Mouse (Mus musculus) embryonic facial prominence, embryonic 15.5 days (tissue): ENCODE results near the gene Thrap3. TPM values are rescaled to one million over a fixed set of nuclear protein-coding genes. Genes with fewer than 3 reads are reported as not detected.

ENCODE experiments used
- ATAC-seq: fragments of 200-750 bp; cut with Nextera tagmentation; 2 replicates; pipeline ENCODE4 v1.8.0; 2017; ENCODE audit warnings: low read depth, moderate TSS enrichment; ENCODE audit not compliant: insufficient number of reproducible peaks, low FRiP score, low TSS enrichment
- H3K27ac ChIP-seq: fragments of 300-500 bp; sonication (generic); replicated peaks from 2 replicates; pipeline ENCODE4 v1.5.1; 2015; ENCODE audit warnings: mild to moderate bottlenecking, inconsistent platforms
- H3K27me3 ChIP-seq: fragments of 300-500 bp; sonication (generic); 2 replicates; pipeline ENCODE4 v1.6.1; 2015; ENCODE audit warnings: inconsistent platforms
- H3K36me3 ChIP-seq: fragments of 300-500 bp; sonication (generic); 2 replicates; pipeline ENCODE4 v1.6.1; 2015; ENCODE audit warnings: mild to moderate bottlenecking, inconsistent platforms
- H3K4me1 ChIP-seq: fragments of 300-500 bp; sonication (generic); 2 replicates; pipeline ENCODE4 v1.6.1; 2015; ENCODE audit warnings: inconsistent platforms
- H3K4me2 ChIP-seq: fragments of 300-500 bp; sonication (generic); replicated peaks from 2 replicates; pipeline ENCODE4 v1.6.1; 2015; ENCODE audit warnings: mild to moderate bottlenecking, inconsistent platforms
- H3K4me3 ChIP-seq: fragments of 300-500 bp; sonication (generic); replicated peaks from 2 replicates; pipeline ENCODE4 v1.5.1; 2015; ENCODE audit warnings: mild to moderate bottlenecking, inconsistent platforms
- H3K9ac ChIP-seq: fragments of 300-500 bp; sonication (generic); 2 replicates; pipeline ENCODE4 v1.6.1; 2015; ENCODE audit warnings: inconsistent platforms
- H3K9me3 ChIP-seq: fragments of 300-500 bp; sonication (generic); replicated peaks from 2 replicates; pipeline ENCODE4 v1.6.1; 2016; ENCODE audit warnings: inconsistent platforms
- WGBS: fragments of 180-500 bp; shearing (Covaris S2); methylation state at CpG from one replicate; pipeline ENCODE4 v1.1.7; 2015; 5-methylcytosine and 5-hydroxymethylcytosine counted together
- polyA plus RNA-seq: library from polyadenylated mRNA; unstranded; fragments of >200 nt; fragmentation: Nextera tagmentation; extraction: Ambion mirVana; gene quantifications from 2 replicates; pipeline ENCODE4 v1.2.1, GENCODE M21; 2015

Gene Thrap3
- polyA plus RNA-seq, 1 experiment from 2014 or later = 208 TPM

- Histone ChIP-seq H3K4me3 (no peak overlapping the region), H3K9ac (no peak overlapping the region), H3K9me3 (no peaks in the 10 kb centered on the region), H3K36me3 (no peaks in the 10 kb centered on the region), H3K27me3 (no peaks in the 10 kb centered on the region), H3K4me2 (no peak overlapping the region), H3K27ac (no peak overlapping the region), H3K4me1 (no peaks in the 10 kb centered on the region)
- no peak for ATAC-seq
- 84% methylated on average over 6 of the region's 6 CpGs for WGBS
Measured at GRCm38 (mm10) chr4:126217771-126218170, 15.2 kb upstream of the Thrap3 start.

GRCm38 (mm10) chr4:126207081-126207480 is 4.5 kb upstream of the Thrap3 start:
- Histone ChIP-seq H3K27ac (no peak overlapping the region), H3K27me3 (no peaks in the 10 kb centered on the region), H3K4me1 (peaks cover 11% of the 10 kb centered on the region; the same call in 1 of the 2 replicates), H3K9ac (no peak overlapping the region), H3K36me3 (no peaks in the 10 kb centered on the region), H3K4me3 (no peak overlapping the region), H3K9me3 (no peaks in the 10 kb centered on the region), H3K4me2 (no peak overlapping the region)
- no peak for ATAC-seq
- 56% methylated on average over 6 of the region's 6 CpGs for WGBS

- ATAC-seq = no peak
- no peaks in the 10 kb centered on the region for H3K9me3 ChIP-seq
- no peak overlapping the region for H3K4me3 ChIP-seq
- H3K9ac ChIP-seq = no peak overlapping the region
- WGBS = 73% methylated on average over 1 of the region's 1 CpGs
- no peak overlapping the region for H3K27ac ChIP-seq
- peaks cover 16% of the 10 kb centered on the region for H3K4me1 ChIP-seq
- no peaks in the 10 kb centered on the region for H3K27me3 ChIP-seq
- H3K4me2 ChIP-seq = no peak overlapping the region
- no peaks in the 10 kb centered on the region for H3K36me3 ChIP-seq
Measured at GRCm38 (mm10) chr4:126205386-126205785, 2.8 kb upstream of the Thrap3 start.

GRCm38 (mm10) chr4:126204661-126205230 is 2.2 kb upstream of the Thrap3 start:
- no peak overlapping the region for H3K4me3 ChIP-seq
- H3K9me3 ChIP-seq = no peaks in the 10 kb centered on the region
- H3K27me3 ChIP-seq = no peaks in the 10 kb centered on the region
- WGBS = 72% methylated on average over 12 of the region's 12 CpGs
- H3K36me3 ChIP-seq = 0 out of 2 replicates have a peak, but pooled peaks cover 4% of the 10 kb centered on the region
- peaks cover 23% of the 10 kb centered on the region for H3K4me1 ChIP-seq
- no peak overlapping the region for H3K9ac ChIP-seq
- no peak overlapping the region for H3K27ac ChIP-seq
- no peak for ATAC-seq
- H3K4me2 ChIP-seq = no peak overlapping the region

GRCm38 (mm10) chr4:126204016-126204415 is 1.5 kb upstream of the Thrap3 start:
- Histone ChIP-seq H3K27me3 (no peaks in the 10 kb centered on the region), H3K4me2 (no peak overlapping the region), H3K9me3 (no peaks in the 10 kb centered on the region), H3K36me3 (0 out of 2 replicates have a peak, but pooled peaks cover 4% of the 10 kb centered on the region), H3K4me3 (no peak overlapping the region), H3K4me1 (peaks cover 30% of the 10 kb centered on the region), H3K27ac (peak overlapping the region; percentile 98), H3K9ac (no peak overlapping the region)
- 82% methylated on average over 8 of the region's 8 CpGs for WGBS
- ATAC-seq = no peak

- WGBS = 70% methylated on average over 10 of the region's 10 CpGs
- Histone ChIP-seq H3K4me3 (peak overlapping the region; percentile 76), H3K4me1 (peaks cover 35% of the 10 kb centered on the region), H3K9ac (peak overlapping the region; percentile 27; the same call in 1 of the 2 replicates), H3K27me3 (no peaks in the 10 kb centered on the region), H3K36me3 (0 out of 2 replicates have a peak, but pooled peaks cover 4% of the 10 kb centered on the region), H3K27ac (peak overlapping the region; percentile 98), H3K4me2 (peak overlapping the region; percentile 56), H3K9me3 (no peaks in the 10 kb centered on the region)
- ATAC-seq = no peak
Measured at GRCm38 (mm10) chr4:126203336-126203895, 856 bp upstream of the Thrap3 start.

- H3K9me3 ChIP-seq = no peaks in the 10 kb centered on the region
- peaks cover 45% of the 10 kb centered on the region for H3K4me1 ChIP-seq
- 0 out of 2 replicates have a peak, but pooled peaks cover 4% of the 10 kb centered on the region for H3K36me3 ChIP-seq
- WGBS = under 1% methylated on average over 28 of the region's 28 CpGs
- peak overlapping the region; percentile 76 for H3K4me3 ChIP-seq
- H3K27me3 ChIP-seq = no peaks in the 10 kb centered on the region
- peak overlapping the region; percentile 98 for H3K27ac ChIP-seq
- ATAC-seq = no peak
- H3K4me2 ChIP-seq = peak overlapping the region; percentile 58
- H3K9ac ChIP-seq = peak overlapping the region; percentile 83
Measured at GRCm38 (mm10) chr4:126201514-126202302, 852 bp downstream of the Thrap3 start.

- Histone ChIP-seq H3K9ac (peak overlapping the region; percentile 83), H3K27ac (peak overlapping the region; percentile 98; the same call in 1 of the 2 replicates), H3K27me3 (no peaks in the 10 kb centered on the region), H3K4me1 (peaks cover 45% of the 10 kb centered on the region), H3K4me2 (peak overlapping the region; percentile 58), H3K36me3 (0 out of 2 replicates have a peak, but pooled peaks cover 4% of the 10 kb centered on the region), H3K9me3 (no peaks in the 10 kb centered on the region), H3K4me3 (peak overlapping the region; percentile 76)
- 29% methylated on average over 2 of the region's 2 CpGs for WGBS
- ATAC-seq = no peak
Measured at GRCm38 (mm10) chr4:126200656-126201055, 1.9 kb downstream of the Thrap3 start.

- ATAC-seq = no peak
- H3K9ac ChIP-seq = 0 out of 2 replicates have a peak overlapping the region, but pooled peaks have one; percentile 83
- WGBS = 14% methylated on average over 1 of the region's 1 CpGs
- H3K9me3 ChIP-seq = no peaks in the 10 kb centered on the region
- peaks cover 4% of the 10 kb centered on the region; the same call in 1 of the 2 replicates for H3K36me3 ChIP-seq
- H3K4me1 ChIP-seq = peaks cover 45% of the 10 kb centered on the region
- H3K27ac ChIP-seq = 0 out of 2 replicates have a peak overlapping the region, but pooled peaks have one; percentile 11
- H3K4me2 ChIP-seq = peak overlapping the region; percentile 58
- peak overlapping the region; percentile 76 for H3K4me3 ChIP-seq
- H3K27me3 ChIP-seq = no peaks in the 10 kb centered on the region
Measured at GRCm38 (mm10) chr4:126200036-126200435, 2.5 kb downstream of the Thrap3 start.

GRCm38 (mm10) chr4:126199556-126199955 is 3.0 kb downstream of the Thrap3 start:
- Histone ChIP-seq H3K4me3 (peak overlapping the region; percentile 76), H3K27me3 (no peaks in the 10 kb centered on the region), H3K4me2 (peak overlapping the region; percentile 58), H3K9ac (no peak overlapping the region), H3K4me1 (peaks cover 45% of the 10 kb centered on the region), H3K36me3 (peaks cover 4% of the 10 kb centered on the region; the same call in 1 of the 2 replicates), H3K27ac (no peak overlapping the region), H3K9me3 (no peaks in the 10 kb centered on the region)
- no peak for ATAC-seq
- 79% methylated on average over 6 of the region's 6 CpGs for WGBS

GRCm38 (mm10) chr4:126197485-126197884 is 5.1 kb downstream of the Thrap3 start:
- Histone ChIP-seq H3K4me2 (no peak overlapping the region), H3K9me3 (no peaks in the 10 kb centered on the region), H3K9ac (no peak overlapping the region), H3K4me1 (peaks cover 34% of the 10 kb centered on the region), H3K27me3 (no peaks in the 10 kb centered on the region), H3K4me3 (no peak overlapping the region), H3K36me3 (peaks cover 15% of the 10 kb centered on the region; the same call in 1 of the 2 replicates), H3K27ac (no peak overlapping the region)
- ATAC-seq = no peak
- 82% methylated on average over 3 of the region's 3 CpGs for WGBS
